Mouse (Mus musculus) gonadal fat pad, adult 2 months (tissue): Measurements from ENCODE around the gene Vmn1r235. TPM values are rescaled to one million over a fixed set of nuclear protein-coding genes. Genes with fewer than 3 reads are reported as not detected.
"Not testable (repeated sequence)": the region's sequence is repeated elsewhere in the genome, so short reads cannot be mapped to it uniquely, and the experiment has no call there.

Experiments used
- DNase-seq: peaks from one replicate; pipeline ENCODE4 v3.0.0-alpha.2; 2012; ENCODE audit warnings: low read depth
- polyA plus RNA-seq: library from polyadenylated mRNA; depleted of rRNA; stranded (reverse); fragments of >200 nt; gene quantifications from 2 replicates; pipeline ENCODE4 v1.2.3, GENCODE M21; 2012; rRNA removed

Gene Vmn1r235
- polyA plus RNA-seq = not detected in 2 replicates

DNA sequence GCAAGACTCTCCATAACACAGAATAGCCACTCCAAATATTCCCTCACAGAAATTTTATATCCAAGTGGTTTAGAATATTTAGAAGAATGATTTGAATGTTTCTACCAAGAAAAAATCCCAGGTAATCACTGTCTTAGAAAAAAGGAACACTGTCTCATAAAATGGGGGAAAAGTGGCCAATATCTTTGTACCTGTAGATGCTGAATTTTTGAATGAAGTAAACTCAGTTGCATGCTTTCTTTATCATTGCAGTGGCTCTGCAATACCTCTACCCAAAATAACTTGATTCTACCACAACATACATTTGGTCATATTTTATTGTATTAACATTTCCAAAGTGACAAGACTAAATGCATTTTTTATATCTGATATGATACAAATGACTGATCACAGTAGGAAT lies at the start of gene Vmn1r235:
Gene Vmn1r235 (plus strand): TSS at position 301 of the 400 bp plus-strand sequence.
- no peak for DNase-seq

DNA sequence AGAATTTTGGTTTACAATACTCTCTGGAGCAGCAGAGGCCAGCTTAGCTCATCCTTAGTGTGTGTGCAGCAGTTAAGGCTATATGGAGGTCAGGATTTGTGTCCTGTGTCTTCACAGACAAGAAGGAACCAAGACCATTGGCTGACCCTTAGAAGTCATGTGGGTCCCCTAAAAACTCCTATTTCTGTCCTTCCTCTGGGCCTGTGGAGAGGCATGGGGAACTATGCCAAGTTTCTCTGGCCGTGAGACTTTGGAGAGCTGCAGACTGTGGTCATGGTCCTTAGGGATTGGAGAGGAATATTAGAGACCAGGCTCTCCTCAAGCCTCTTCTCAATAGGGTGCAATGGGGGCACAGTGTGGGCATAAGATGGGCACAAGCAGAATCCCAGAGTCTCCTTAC lies 45.1 kb upstream of the Vmn1r235 start:
- DNase-seq = not testable (repeated sequence)

DNA sequence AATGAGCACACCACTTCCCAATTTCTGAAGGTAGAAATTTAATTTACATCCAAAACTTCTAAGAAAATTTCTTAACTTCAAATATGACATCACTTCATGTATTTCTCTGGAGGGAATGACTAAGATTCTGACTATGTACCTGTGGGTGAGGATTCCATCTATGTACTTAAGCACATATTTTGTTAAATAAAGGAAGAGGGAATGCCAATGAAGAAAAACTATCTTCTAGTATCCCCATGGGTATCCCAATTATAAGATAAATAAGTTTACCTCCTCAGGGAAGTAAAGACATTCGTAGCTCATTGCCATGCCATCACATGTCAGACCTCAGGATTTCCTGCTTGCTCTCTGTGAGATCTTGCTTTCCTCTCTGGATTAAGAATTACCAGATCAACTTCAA lies 30.4 kb upstream of the Vmn1r235 start, which contains the start of gene Vmn1r234:
Gene Vmn1r234 (plus strand): TSS at position 301 of the 400 bp plus-strand sequence.
- DNase-seq = no peak

DNA sequence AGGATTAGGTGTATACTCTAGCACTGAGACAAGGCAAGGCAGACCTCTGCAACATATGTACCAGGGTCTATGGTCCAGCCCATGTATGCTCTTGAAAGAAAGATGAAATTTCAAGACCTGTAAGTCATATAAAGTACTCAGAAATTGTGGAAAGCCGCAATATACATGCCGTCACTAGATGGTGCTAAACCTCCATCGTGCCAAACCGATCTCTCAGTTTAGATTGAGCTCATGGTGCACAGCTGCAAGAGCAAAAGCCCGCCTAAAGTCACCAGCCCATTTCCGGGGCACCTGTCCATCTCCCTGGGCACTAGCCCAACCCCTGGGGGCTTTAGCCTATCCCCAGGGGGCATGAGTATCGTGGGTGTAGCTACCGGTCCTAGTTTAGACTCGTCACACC lies 24.6 kb upstream of the Vmn1r235 start:
- no peak for DNase-seq

DNA sequence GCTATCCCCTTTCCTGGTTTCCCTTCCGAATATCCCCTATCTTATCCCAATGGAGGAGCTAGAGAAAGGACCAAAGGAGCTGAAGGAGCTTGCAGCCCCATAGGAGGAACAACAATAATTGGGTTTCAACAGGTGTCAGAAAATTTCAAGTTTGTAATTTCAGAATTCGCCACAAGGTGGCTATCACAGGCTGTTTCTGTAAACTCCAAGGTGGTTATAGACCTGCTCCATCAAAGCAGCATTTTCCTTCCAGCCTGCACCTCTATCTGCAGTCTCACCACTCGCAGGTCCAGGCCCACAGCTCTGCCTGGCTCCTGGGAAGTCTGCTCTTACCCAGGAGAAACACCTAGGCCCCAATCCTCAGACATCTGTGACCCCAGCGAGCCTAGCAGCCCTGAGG lies 15.9 kb downstream of the Vmn1r235 start:
- DNase-seq = peak; percentile 2

DNA sequence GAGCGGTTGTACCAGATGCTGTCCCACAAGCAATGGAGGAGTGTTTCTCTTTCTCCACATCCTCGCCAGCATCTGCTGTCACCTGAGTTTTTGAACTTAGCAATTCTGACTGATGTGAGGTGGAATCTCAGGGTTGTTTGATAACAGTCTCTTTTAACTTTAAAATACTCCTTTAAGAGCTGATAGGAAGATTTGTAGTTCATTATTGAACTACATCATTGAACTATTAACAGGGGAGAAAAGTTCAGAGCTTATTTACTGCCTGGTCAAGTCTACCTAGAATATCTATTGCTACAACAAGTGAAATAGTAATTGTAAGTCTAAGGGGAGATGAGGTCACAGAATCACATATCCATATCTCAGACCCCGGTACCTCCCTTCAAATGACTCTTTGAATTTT lies 26.4 kb downstream of the Vmn1r235 start, which contains the start of gene Vmn1r236:
Gene Vmn1r236 (plus strand): TSS at position 301 of the 400 bp plus-strand sequence.
- no peak for DNase-seq

DNA sequence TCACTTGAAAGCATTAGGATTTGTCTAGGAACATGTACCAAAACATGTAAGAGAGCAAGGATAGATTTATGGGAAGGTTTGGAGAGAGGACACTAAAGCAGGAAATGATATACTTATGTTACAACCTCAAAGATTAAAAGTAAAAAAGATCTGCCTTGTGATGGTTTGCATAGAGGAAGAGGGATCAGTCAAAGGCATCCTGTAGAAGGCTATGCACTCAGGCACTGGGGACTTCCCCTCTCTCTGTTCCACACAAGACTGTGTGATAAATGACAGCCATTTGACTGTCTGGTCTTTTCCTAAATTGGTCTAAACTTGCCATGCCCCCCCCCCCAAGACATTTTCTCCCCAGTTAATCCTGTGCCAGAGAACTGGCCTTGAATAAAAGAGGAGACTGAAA lies 28.2 kb downstream of the Vmn1r235 start:
- no peak for DNase-seq

DNA sequence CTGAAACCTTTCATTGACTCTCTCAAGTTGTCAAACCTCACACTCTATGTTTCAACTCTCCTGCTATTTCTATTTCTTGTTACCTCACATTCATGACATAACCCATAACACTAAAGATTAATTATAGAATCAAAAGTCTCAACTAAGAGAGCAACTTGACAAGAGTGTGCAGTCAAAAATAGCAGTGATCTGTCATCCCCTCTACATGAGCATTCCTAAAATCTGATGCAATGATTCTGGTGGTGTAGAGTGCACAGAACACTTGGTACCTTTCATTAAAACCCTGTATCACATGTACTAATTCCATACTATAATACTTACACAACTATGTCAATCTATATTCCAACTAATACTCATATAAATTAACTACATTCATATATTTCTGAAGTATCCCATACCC lies 33.5 kb downstream of the Vmn1r235 start:
- DNase-seq = no peak

DNA sequence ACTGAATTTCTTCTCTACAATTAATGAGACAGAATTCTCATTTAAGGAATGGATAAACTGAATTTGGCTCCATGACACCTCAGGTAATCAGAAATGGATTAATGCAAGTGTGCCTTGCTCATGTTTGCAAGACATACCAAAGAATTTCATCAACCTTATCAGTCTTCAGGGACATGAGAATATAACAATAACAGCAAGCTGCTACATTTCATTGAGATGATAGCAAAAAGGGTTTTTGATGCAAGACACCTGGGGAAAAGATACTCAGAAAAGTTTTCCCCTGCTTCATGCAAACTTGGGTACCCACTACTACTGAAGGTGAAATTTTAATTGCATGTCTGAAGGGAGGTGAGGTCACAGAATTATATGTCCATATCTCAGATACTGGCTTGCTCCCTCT lies 55.4 kb downstream of the Vmn1r235 start, which contains the start of gene Vmn1r237:
Gene Vmn1r237 (plus strand): TSS at position 301 of the 400 bp plus-strand sequence.
- no peak for DNase-seq

Other genes with a start within 250 kb of the Vmn1r235 start
- gene Zfp160, start 247.5 kb upstream of the Vmn1r235 start, polyA plus RNA-seq = 4.7 and 5.4 TPM in 2 replicates
- not detected in 2 replicates for gene Vmn1r234, start 30.3 kb upstream of the Vmn1r235 start, polyA plus RNA-seq
- not detected in 2 replicates for gene Vmn1r236, start 26.5 kb downstream of the Vmn1r235 start, polyA plus RNA-seq
- not detected in 2 replicates for gene Vmn1r237, start 55.5 kb downstream of the Vmn1r235 start, polyA plus RNA-seq
- gene Zfp677, start 127.3 kb downstream of the Vmn1r235 start, polyA plus RNA-seq = 0.49 and 0.53 TPM in 2 replicates
- gene Zfp54, start 166.8 kb downstream of the Vmn1r235 start, polyA plus RNA-seq = 1.1 and 1.6 TPM in 2 replicates
- 1.2 and 1.6 TPM in 2 replicates for gene Zfp51, start 194.0 kb downstream of the Vmn1r235 start, polyA plus RNA-seq
- gene Zfp53, start 232.6 kb downstream of the Vmn1r235 start, polyA plus RNA-seq = 2.0 and 2.5 TPM in 2 replicates